Mouse (Mus musculus) spleen, adult 12 weeks (tissue): Measurements from ENCODE around the gene Cnnm2.

Source experiments
- DNase-seq: peaks from one replicate; pipeline ENCODE4 v3.0.0; 2022; ENCODE audit warnings: low spot score

The Cnnm2 gene

GRCm38 (mm10) chr19:46929044-46929587 lies 167.7 kb downstream of the Cnnm2 start:
- DNase-seq, result no peak
